Mouse (Mus musculus) G1E (cell line): ENCODE measurements at regions not wholly inside any gene's neighbourhood (a gene's known extent, or its start where the extent isn't known, plus 50 kb on each side); places are given as distances from the start of the nearest gene placed in this dataset.

Source experiments
- CTCF ChIP-seq: IDR thresholded peaks from 2 replicates; pipeline ENCODE4 v1.5.1; 2012; ENCODE audit warnings: low read depth, low read length, inconsistent platforms, mixed read lengths
- GATA1 ChIP-seq: IDR thresholded peaks from 2 replicates; pipeline ENCODE4 v1.6.1; 2012; ENCODE audit warnings: borderline replicate concordance, low read length, inconsistent platforms, mixed read lengths
- TAL1 ChIP-seq: conservative IDR thresholded peaks from 2 replicates; pipeline ENCODE4 v1.6.1; 2012; ENCODE audit warnings: low read depth, low read length, inconsistent platforms, mixed read lengths

DNA sequence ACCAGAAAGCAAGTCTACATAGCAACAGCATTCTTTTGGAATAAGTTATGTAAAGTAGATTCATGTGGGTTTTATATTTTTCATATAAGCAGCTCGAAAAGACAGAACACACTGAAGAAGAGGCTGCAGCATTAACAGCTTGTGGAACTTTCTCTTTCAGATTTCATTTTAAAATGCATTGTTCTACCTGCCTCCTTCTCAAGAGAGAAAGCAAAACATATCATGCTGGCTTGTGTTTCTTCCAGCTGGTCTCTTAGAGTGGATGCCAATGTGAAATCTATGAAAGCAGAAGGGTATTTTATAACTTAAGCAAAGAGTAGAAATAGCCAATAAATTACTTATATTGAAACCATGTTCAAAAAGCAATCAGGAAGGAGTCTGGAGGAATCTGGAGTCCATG, 74.2 kb upstream of the Sstr4 start:
- TF ChIP-seq CTCF (no peak), GATA1 (no peak), TAL1 (no peak)
